Mouse (Mus musculus) left cerebral cortex, adult 2 months (tissue): ENCODE measurements around the gene Rhbdl1. TPM values are rescaled to one million over a fixed set of nuclear protein-coding genes. Genes with fewer than 3 reads are reported as not detected.
A peak's percentile ranks its signal among the peaks of the same experiment; 100 is the strongest.
"Not testable (repeated sequence)": the region's sequence is repeated elsewhere in the genome, so short reads cannot be mapped to it uniquely, and the experiment has no call there.

ENCODE experiments used
- DNase-seq, 2 experiments: peaks; one replicate each; pipeline ENCODE4 v3.0.0; 2021 to 2022; ENCODE audit warnings: low spot score in 2 of 2, mixed read lengths in 1 of 2; ENCODE audit errors: extremely low spot score in 1 of 2
- H3K27ac ChIP-seq: fragments of 200-600 bp; 2 replicates; pipeline ENCODE4 v1.8.1; 2022
- H3K4me3 ChIP-seq: fragments of 200-600 bp; 2 replicates; pipeline ENCODE4 v1.8.1; 2022
- CTCF ChIP-seq: fragments of 200-600 bp; IDR thresholded peaks from 2 replicates; pipeline ENCODE4 v1.8.1; 2022; ENCODE audit warnings: antibody characterized with exemption, mild to moderate bottlenecking, moderate library complexity
- intact Hi-C: fragments of 180-260 bp; cut with DNase I; formaldehyde crosslinking; loops from one replicate; pipeline ENCODE4 v1.15.1; 2025
- total RNA-seq, 2 experiments: library from RNA; stranded (reverse); gene quantifications; 2 replicates each; pipeline ENCODE4 v1.2.3; 2021

Rhbdl1 gene
- total RNA-seq, 2 experiments from 2014 or later = 36.3 to 39.6 TPM

- Histone ChIP-seq H3K27ac (peak overlapping the region; percentile 89), H3K4me3 (peak overlapping the region; percentile 29)
- intact Hi-C loops = no loop called here
- peak; percentile 81 to 87 for DNase-seq
- TF ChIP-seq CTCF = peak; percentile 56
These were observed 23.6 kb downstream of the Rhbdl1 start for GRCm38 (mm10) chr17:25813471-25813870.

- H3K4me3 ChIP-seq = peak overlapping the region; percentile 63
- H3K27ac ChIP-seq = peak overlapping the region; percentile 99
- DNase-seq = no peak
- intact Hi-C loops = no loop called here
- TF ChIP-seq CTCF = no peak
These were observed 26.2 kb downstream of the Rhbdl1 start for GRCm38 (mm10) chr17:25810890-25811289.

- H3K27ac ChIP-seq = peak overlapping the region; percentile 99
- peak in 1 of 2 experiments; percentile 54 for DNase-seq
- TF ChIP-seq CTCF = no peak; the same call in 1 of the 2 replicates
- intact Hi-C loops = no loop called here
- peak overlapping the region; percentile 63 for H3K4me3 ChIP-seq
These were observed 27.3 kb downstream of the Rhbdl1 start for GRCm38 (mm10) chr17:25809606-25810340.

- peak; percentile 91 to 92 for DNase-seq
- peak within 1 kb of the TSS; percentile 63 for H3K4me3 ChIP-seq
- TF ChIP-seq CTCF = peak; percentile 49
- H3K27ac ChIP-seq = peak within 1 kb of the TSS; percentile 99
- intact Hi-C loops = no loop called here
These were observed 28.1 kb downstream of the Rhbdl1 start, which contains the start of gene Fbxl16 for GRCm38 (mm10) chr17:25808789-25809605. Gene Fbxl16 (plus strand): TSS chr17:25809085.

- intact Hi-C loops = no loop called here
- Histone ChIP-seq H3K4me3 (peak overlapping the region; percentile 63), H3K27ac (peak overlapping the region; percentile 90)
- no peak for DNase-seq
- TF ChIP-seq CTCF = no peak
These were observed 29.1 kb downstream of the Rhbdl1 start for GRCm38 (mm10) chr17:25808028-25808427.

GRCm38 (mm10) chr17:25807452-25807851 is 29.6 kb downstream of the Rhbdl1 start:
- DNase-seq, H3K4me3 ChIP-seq, H3K27ac ChIP-seq, intact Hi-C loops: not testable (repeated sequence)
- TF ChIP-seq CTCF = peak; percentile 34

- Histone ChIP-seq H3K4me3 (no peak overlapping the region), H3K27ac (no peak overlapping the region)
- intact Hi-C loops = no loop called here
- TF ChIP-seq CTCF = no peak
- no peak for DNase-seq
These were observed 30.6 kb downstream of the Rhbdl1 start for GRCm38 (mm10) chr17:25806507-25806906.

- Histone ChIP-seq H3K4me3 (peak overlapping the region; percentile 37), H3K27ac (peak overlapping the region; percentile 96)
- peak; percentile 77 to 82 for DNase-seq
- no peak for TF ChIP-seq CTCF
- intact Hi-C loops = loop anchor here (5.0 kb wide), 2 partner anchors 231 to 406 kb away; partner anchors contain the start of gene Sox8
These were observed 34.1 kb downstream of the Rhbdl1 start for GRCm38 (mm10) chr17:25802825-25803517.

GRCm38 (mm10) chr17:25801029-25801428 is 36.1 kb downstream of the Rhbdl1 start:
- TF ChIP-seq CTCF = peak; percentile 89
- DNase-seq = peak; percentile 58 to 67
- H3K4me3 ChIP-seq = no peak overlapping the region
- intact Hi-C loops = loop anchor here (1.0 to 5.0 kb wide), 5 partner anchors 28 to 404 kb away; partner anchors contain the start of genes Narfl and Sox8
- H3K27ac ChIP-seq = peak overlapping the region; percentile 51

- intact Hi-C loops = loop anchor here (1.0 kb wide), 1 partner anchor 24 kb away; the partner anchor contains the start of gene Narfl
- H3K27ac ChIP-seq = peak within 1 kb of the TSS; percentile 76
These were observed 40.1 kb downstream of the Rhbdl1 start, which contains the start of gene Metrn for GRCm38 (mm10) chr17:25796951-25797369. Gene Metrn (minus strand): TSS chr17:25797136.

GRCm38 (mm10) chr17:25796211-25796771 is 40.8 kb downstream of the Rhbdl1 start:
- no peak for DNase-seq
- peak overlapping the region; percentile 76 for H3K27ac ChIP-seq
- peak overlapping the region; percentile 53 for H3K4me3 ChIP-seq
- intact Hi-C loops = no loop called here
- TF ChIP-seq CTCF = no peak

More at GRCm38 (mm10) chr17:25796951-25797369, 40.1 kb downstream of the Rhbdl1 start, which contains the start of gene Metrn:
- peak; percentile 76 to 81 for DNase-seq
- H3K4me3 ChIP-seq = peak within 1 kb of the TSS; percentile 53
- TF ChIP-seq CTCF = no peak
